Mouse (Mus musculus) granulocyte monocyte progenitor cell, adult 5-6 weeks (primary cell): ENCODE measurements around the gene Art2b. TPM values are rescaled to one million over a fixed set of nuclear protein-coding genes. Genes with fewer than 3 reads are reported as not detected.
A peak's percentile ranks its signal among the peaks of the same experiment; 100 is the strongest.
"Not testable (repeated sequence)": the region's sequence is repeated elsewhere in the genome, so short reads cannot be mapped to it uniquely, and the experiment has no call there.

Experiments
- ATAC-seq: replicated peaks from 2 replicates; pipeline ENCODE4 v1.8.0; 2016; ENCODE audit warnings: mild to moderate bottlenecking, moderate TSS enrichment, inconsistent platforms; ENCODE audit not compliant: poor library complexity, severe bottlenecking
- total RNA-seq, 2 experiments: library from RNA; stranded (forward) in 1 of 2; stranded (reverse) in 1 of 2; fragments of 200-712, 200-1000 nt in 1 of 2; fragments of >200 nt in 1 of 2; fragmentation: Nextera tagmentation in 1 of 2; gene quantifications; 2 replicates each; pipeline ENCODE4 v1.2.3; 2014 to 2017

The Art2b gene
- total RNA-seq, 2 experiments from 2014 or later = not detected

- ATAC-seq = not testable (repeated sequence)
Observed at GRCm38 (mm10) chr7:101573636-101574035, 11.8 kb downstream of the Art2b start.

- ATAC-seq = no peak
Observed at GRCm38 (mm10) chr7:101564086-101564485, 21.3 kb downstream of the Art2b start.

- peak; percentile 53; the same call in 1 of the 2 replicates for ATAC-seq
Observed at GRCm38 (mm10) chr7:101559393-101559792, 26.0 kb downstream of the Art2b start.

- no peak; the same call in 1 of the 2 replicates for ATAC-seq
Observed at GRCm38 (mm10) chr7:101557391-101557790, 28.0 kb downstream of the Art2b start.

- ATAC-seq = not testable (repeated sequence)
Observed at GRCm38 (mm10) chr7:101555473-101555872, 29.9 kb downstream of the Art2b start.

- ATAC-seq = peak; percentile 60
Observed at GRCm38 (mm10) chr7:101551530-101551929, 33.9 kb downstream of the Art2b start.

- ATAC-seq = 0 out of 2 replicates have a peak, but pooled peaks have one; percentile 12
Observed at GRCm38 (mm10) chr7:101550686-101551485, 34.5 kb downstream of the Art2b start.

- ATAC-seq = no peak
Observed at GRCm38 (mm10) chr7:101549266-101549665, 36.1 kb downstream of the Art2b start.

- ATAC-seq = peak; percentile 34; the same call in 1 of the 2 replicates
Observed at GRCm38 (mm10) chr7:101547651-101548050, 37.7 kb downstream of the Art2b start.

- ATAC-seq = no peak
Observed at GRCm38 (mm10) chr7:101541734-101542133, 43.7 kb downstream of the Art2b start.

- ATAC-seq = peak; percentile 49; the same call in 1 of the 2 replicates
Observed at GRCm38 (mm10) chr7:101541132-101541531, 44.3 kb downstream of the Art2b start.

- ATAC-seq = peak; percentile 30
Observed at GRCm38 (mm10) chr7:101540684-101541083, 44.7 kb downstream of the Art2b start.

- no peak for ATAC-seq
Observed at GRCm38 (mm10) chr7:101539774-101540173, 45.6 kb downstream of the Art2b start.

GRCm38 (mm10) chr7:101538141-101538933 lies 47.1 kb downstream of the Art2b start:
- peak; percentile 47 for ATAC-seq

GRCm38 (mm10) chr7:101537541-101537940 lies 47.9 kb downstream of the Art2b start:
- peak; percentile 81 for ATAC-seq

- no peak for ATAC-seq
Observed at GRCm38 (mm10) chr7:101535517-101535916, 49.9 kb downstream of the Art2b start.

GRCm38 (mm10) chr7:101535102-101535501 lies 50.3 kb downstream of the Art2b start:
- ATAC-seq = no peak

GRCm38 (mm10) chr7:101534428-101534827 lies 51.0 kb downstream of the Art2b start:
- ATAC-seq = no peak
